Mouse (Mus musculus): Measurements from ENCODE around the gene Plxdc1. TPM values are rescaled to one million over a fixed set of nuclear protein-coding genes. Genes with fewer than 3 reads are reported as not detected.
A peak's percentile ranks its signal among the peaks of the same experiment; 100 is the strongest.

The Plxdc1 gene
- polyA plus RNA-seq, 1 experiment from 2014 or later = 0.38 TPM

DNA sequence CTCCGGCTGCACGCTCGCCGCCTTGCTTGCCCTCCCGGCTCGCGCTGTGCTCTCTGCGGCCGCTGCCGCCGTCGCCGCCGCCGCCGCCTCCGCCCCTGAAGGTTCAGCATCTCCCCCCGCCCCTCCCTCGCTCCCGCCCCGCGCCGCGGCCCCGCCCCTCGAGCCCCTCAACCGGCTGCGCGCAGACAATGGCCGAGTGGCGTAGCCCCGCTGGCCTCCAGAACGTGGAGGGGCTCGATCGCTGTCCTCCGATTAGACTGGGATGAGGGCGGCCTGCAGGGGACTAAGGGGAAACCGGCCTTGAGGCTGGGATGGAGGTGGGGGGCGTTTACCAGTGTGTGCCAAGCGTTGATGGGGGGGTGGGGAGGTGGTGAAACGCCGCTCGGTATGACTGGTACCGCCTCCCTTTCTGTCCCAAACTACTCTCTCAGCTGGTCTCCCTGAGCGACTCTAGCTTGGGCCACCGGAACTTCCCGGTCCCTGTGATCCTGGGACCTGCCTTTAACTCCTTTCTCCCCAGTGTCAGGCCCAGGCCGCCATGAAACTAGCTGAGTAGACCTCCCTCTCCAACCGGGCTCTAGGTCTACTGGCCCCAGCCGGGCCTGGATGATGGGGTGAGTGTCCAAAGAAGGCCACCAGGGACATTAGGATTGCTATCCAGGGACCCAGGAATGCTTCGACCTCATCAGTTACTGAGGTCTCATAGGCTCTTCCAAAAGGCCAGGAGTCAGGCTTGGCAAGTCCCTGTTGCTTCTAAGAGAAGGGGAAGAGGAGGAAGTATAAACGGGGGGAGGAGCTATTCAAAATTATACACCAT lies 36.5 kb upstream of the Plxdc1 start, which contains the start of gene Cacnb1:
Gene Cacnb1 (minus strand): TSS at position 480 of the 817 bp plus-strand sequence.
- H3K4me2 ChIP-seq (replicated peaks) = peak within 1 kb of the TSS; percentile 86
- peaks cover 6% of the 10 kb centered on the region for H3K36me3 ChIP-seq
- WGBS = 1% methylated on average over 52 of the region's 52 CpGs
- H3K9ac ChIP-seq (replicated peaks) = peak within 1 kb of the TSS; percentile 94
- H3K9me3 ChIP-seq = no peaks in the 10 kb centered on the region
- ATAC-seq = peak; percentile 38
- H3K4me1 ChIP-seq (replicated peaks) = peaks cover 62% of the 10 kb centered on the region
- H3K4me3 ChIP-seq (replicated peaks) = peak within 1 kb of the TSS; percentile 83
- H3K27me3 ChIP-seq = no peaks in the 10 kb centered on the region
- peak within 1 kb of the TSS; percentile 97 for H3K27ac ChIP-seq

DNA sequence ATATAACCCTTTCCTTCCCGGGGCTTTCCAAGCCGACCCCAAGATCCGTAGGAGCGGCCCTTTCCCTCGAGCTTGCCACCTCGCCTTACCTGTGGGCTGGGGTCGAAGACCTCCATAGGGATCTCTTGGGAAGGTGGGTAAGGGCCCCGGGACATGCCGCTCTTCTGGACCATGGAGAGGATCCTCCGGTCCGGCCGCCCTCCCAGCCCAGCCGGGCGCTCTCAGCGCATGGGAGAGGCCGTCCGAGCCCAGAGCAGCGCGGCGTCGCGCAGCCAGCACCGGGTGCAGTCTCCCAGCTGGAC lies 36.0 kb upstream of the Plxdc1 start:
- Histone ChIP-seq H3K9ac (replicated peaks) (peak overlapping the region; percentile 94), H3K27me3 (no peaks in the 10 kb centered on the region), H3K9me3 (no peaks in the 10 kb centered on the region), H3K27ac (peak overlapping the region; percentile 97), H3K4me1 (replicated peaks) (peaks cover 57% of the 10 kb centered on the region), H3K36me3 (peaks cover 12% of the 10 kb centered on the region), H3K4me2 (replicated peaks) (peak overlapping the region; percentile 86), H3K4me3 (replicated peaks) (peak overlapping the region; percentile 83)
- ATAC-seq = peak; percentile 40
- WGBS = 2% methylated on average over 23 of the region's 23 CpGs

DNA sequence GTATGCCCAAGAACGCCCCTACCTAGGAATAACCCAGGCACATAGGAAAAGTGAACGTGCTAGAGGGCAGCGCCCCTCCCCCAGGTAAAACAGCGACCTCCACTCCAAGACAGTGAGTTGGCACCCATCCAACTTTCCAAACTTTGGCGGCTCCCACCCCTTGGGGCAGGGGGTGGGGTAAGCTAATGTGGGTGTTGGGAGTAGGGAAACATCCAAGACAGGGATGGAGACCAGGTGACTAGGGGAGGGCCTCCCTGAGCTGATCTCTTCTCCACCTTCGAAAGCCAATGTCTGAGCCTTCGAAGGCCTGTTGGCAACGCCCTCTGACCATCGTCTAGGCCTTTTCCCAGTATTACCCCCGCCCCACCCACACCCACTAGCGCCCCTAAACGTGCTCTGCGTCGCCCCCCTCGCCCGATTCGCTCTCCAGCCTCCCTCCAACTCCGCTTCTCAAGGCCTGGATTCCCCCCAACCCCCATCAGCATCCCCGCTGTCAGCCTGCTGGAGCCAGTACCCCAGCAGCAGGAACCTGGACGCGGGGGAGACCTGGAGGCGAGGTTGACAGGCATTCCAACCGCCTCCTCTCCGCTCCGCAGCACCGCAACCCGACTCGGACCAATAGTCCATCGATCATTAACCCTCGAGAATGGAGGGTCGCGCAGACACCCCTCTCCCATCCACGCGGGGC lies 35.5 kb upstream of the Plxdc1 start:
- 3% methylated on average over 32 of the region's 34 CpGs for WGBS
- peaks cover 17% of the 10 kb centered on the region for H3K36me3 ChIP-seq
- peak overlapping the region; percentile 83 for H3K4me3 ChIP-seq (replicated peaks)
- H3K27ac ChIP-seq = peak overlapping the region; percentile 97
- H3K9ac ChIP-seq (replicated peaks) = peak overlapping the region; percentile 94
- peaks cover 57% of the 10 kb centered on the region for H3K4me1 ChIP-seq (replicated peaks)
- no peaks in the 10 kb centered on the region for H3K9me3 ChIP-seq
- H3K4me2 ChIP-seq (replicated peaks) = peak overlapping the region; percentile 86
- ATAC-seq = peak; percentile 21
- no peaks in the 10 kb centered on the region for H3K27me3 ChIP-seq

DNA sequence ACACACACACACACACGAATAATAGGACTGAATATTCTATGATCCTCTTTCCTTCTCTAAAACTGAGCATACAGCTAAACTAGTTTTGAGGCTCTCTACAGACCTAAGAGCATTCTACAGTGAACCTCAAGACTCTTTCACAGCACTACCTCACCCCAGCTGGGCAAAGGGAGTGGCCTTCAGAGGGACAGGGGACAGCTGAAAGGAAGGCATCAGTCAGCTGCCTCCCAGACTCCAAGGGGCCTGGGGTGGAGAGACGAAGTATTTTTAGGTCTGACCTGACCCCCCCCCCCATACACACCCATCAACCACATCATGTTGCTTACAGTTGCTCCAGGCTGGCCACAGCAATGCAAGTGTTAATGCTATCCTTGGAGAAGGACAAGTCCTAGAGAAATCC lies 34.9 kb upstream of the Plxdc1 start:
- peak overlapping the region; percentile 83 for H3K4me3 ChIP-seq (replicated peaks)
- H3K27ac ChIP-seq = peak overlapping the region; percentile 97; the same call in 1 of the 2 replicates
- H3K27me3 ChIP-seq = no peaks in the 10 kb centered on the region
- WGBS = 52% methylated on average over 2 of the region's 2 CpGs
- peaks cover 56% of the 10 kb centered on the region for H3K4me1 ChIP-seq (replicated peaks)
- peak overlapping the region; percentile 86 for H3K4me2 ChIP-seq (replicated peaks)
- peaks cover 23% of the 10 kb centered on the region for H3K36me3 ChIP-seq
- peak overlapping the region; percentile 94 for H3K9ac ChIP-seq (replicated peaks)
- ATAC-seq = no peak
- no peaks in the 10 kb centered on the region for H3K9me3 ChIP-seq

DNA sequence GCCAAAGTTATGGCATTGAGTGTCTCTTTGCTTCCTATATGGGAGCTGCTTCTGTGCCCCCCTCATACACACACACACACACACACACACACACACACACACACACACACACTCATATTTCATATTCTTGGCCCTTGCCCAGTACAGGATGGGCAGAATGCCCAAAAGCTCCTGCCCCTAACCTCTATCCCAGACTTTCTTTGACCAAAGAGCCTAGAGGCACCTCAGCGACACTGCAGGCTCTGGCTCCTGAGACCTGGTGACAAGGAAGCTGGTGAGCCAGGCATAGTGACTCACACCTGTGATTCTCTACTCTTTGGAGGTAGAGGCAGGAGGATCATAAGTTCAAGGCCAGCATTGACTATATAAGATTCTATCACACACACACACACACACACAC lies 34.5 kb upstream of the Plxdc1 start:
- WGBS = 56% methylated on average over 1 of the region's 1 CpGs
- Histone ChIP-seq H3K4me3 (replicated peaks) (peak overlapping the region; percentile 83), H3K36me3 (peaks cover 27% of the 10 kb centered on the region), H3K27me3 (no peaks in the 10 kb centered on the region), H3K4me2 (replicated peaks) (peak overlapping the region; percentile 86), H3K27ac (peak overlapping the region; percentile 87), H3K9me3 (no peaks in the 10 kb centered on the region), H3K9ac (replicated peaks) (peak overlapping the region; percentile 94), H3K4me1 (replicated peaks) (peaks cover 52% of the 10 kb centered on the region)
- no peak for ATAC-seq

DNA sequence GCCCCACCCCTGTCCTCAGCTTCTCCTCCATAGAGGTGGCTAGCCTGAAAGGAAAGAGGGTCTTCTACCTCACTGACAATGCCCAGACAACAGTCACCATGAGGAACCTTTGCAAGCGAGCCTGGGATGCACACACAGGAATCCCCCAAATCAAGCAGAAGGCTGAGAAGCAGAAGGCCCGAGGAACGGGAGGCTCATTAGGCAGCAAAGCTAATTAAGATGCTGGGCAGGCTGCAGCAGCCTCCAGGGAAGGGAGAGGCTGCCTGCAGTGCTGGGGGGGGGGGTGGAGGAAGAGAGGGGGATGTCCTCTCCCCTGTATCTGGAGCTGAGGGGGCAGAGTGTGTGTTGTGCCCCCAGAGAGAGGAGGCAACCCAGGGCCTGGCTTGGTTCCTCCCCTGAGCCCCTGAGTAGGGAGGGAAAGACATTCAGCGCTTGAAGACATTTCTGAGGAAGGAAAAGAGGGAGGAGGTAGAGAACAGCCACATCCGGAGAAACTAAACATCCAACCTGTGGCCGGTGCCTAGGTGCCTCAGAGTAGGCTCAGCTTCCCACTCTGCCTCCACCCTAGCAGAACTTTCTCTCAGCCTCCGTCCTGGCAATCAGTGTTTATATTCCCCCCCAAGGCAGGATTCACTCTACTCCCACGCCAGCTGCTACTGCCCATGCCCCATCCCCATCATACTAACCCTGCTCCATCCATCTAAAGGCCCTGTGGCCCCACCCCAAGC lies 33.8 kb upstream of the Plxdc1 start:
- Histone ChIP-seq H3K27me3 (no peaks in the 10 kb centered on the region), H3K4me3 (replicated peaks) (peak overlapping the region; percentile 83), H3K4me1 (replicated peaks) (peaks cover 50% of the 10 kb centered on the region), H3K4me2 (replicated peaks) (peak overlapping the region; percentile 86), H3K9ac (replicated peaks) (peak overlapping the region; percentile 94), H3K9me3 (no peaks in the 10 kb centered on the region), H3K27ac (peak overlapping the region; percentile 87), H3K36me3 (peaks cover 33% of the 10 kb centered on the region)
- ATAC-seq = 0 out of 2 replicates have a peak, but pooled peaks have one; percentile 5
- 27% methylated on average over 8 of the region's 8 CpGs for WGBS

DNA sequence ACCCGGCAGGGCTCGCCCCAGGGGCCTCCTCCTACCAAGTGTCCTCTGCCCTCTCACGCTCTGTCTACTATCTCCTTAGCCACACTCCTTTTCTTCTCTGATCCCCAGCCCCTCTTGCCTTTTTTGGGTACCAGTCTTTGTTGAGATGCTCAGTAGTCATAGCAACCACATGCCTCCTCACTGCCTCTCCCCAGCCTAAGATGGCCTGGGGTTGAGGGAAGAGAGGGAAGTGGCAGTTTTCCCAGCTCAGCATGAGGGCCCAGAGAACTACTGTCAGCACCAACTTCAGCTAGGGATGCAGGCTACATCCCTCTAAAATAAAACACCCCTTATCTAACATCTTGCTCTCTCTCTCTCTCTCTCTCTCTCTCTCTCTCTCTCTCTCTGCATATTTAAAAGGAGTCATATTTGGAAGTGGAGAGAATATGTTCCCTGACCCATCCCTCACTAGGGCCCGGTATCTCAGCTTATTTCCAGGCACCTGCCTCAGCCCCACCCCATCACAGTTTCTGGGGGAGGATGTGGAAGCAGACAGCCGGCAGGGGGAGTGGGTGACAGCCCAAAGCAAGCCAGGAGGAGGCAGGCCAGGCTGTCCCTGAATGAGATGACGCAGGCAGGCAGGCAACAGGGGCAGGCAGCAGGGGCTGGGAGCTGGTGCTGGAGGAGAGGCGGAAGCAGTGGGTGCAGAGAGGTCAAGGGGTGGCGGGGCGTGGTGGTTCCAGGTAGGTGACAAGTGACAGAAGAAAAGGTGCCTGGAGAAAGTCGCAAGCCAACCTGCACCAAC lies 32.8 kb upstream of the Plxdc1 start:
- Histone ChIP-seq H3K27me3 (no peaks in the 10 kb centered on the region), H3K9me3 (no peaks in the 10 kb centered on the region), H3K4me1 (replicated peaks) (peaks cover 50% of the 10 kb centered on the region), H3K9ac (replicated peaks) (peak overlapping the region; percentile 94), H3K36me3 (peaks cover 43% of the 10 kb centered on the region), H3K27ac (peak overlapping the region; percentile 87), H3K4me2 (replicated peaks) (peak overlapping the region; percentile 86), H3K4me3 (replicated peaks) (peak overlapping the region; percentile 83)
- ATAC-seq = no peak
- 21% methylated on average over 10 of the region's 10 CpGs for WGBS

DNA sequence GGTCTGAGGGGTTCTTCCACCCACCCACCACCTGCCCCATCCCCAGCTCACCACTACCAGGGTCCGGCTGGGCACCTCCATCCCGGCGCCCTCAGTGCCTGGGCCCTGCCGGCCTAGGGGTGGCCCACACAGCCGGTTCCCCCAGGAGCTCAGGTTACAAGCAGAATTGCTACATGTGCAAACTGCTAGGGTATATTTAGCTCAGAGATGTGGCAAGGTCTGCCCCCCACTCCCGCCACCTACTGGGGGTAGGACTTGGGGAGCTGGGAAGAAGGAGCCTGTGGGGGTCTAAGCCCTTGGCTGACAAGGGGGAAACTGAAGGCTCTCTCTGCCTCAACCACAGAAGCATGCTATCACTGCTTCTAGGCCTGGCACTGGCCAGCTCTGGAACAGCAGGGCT lies 32.0 kb upstream of the Plxdc1 start:
- Histone ChIP-seq H3K4me3 (replicated peaks) (no peak overlapping the region), H3K36me3 (peaks cover 50% of the 10 kb centered on the region), H3K4me2 (replicated peaks) (no peak overlapping the region), H3K27ac (peak overlapping the region; percentile 87; the same call in 1 of the 2 replicates), H3K4me1 (replicated peaks) (peaks cover 45% of the 10 kb centered on the region), H3K9me3 (no peaks in the 10 kb centered on the region), H3K27me3 (no peaks in the 10 kb centered on the region), H3K9ac (replicated peaks) (peak overlapping the region; percentile 17; the same call in 1 of the 2 replicates)
- WGBS = 66% methylated on average over 6 of the region's 6 CpGs
- no peak for ATAC-seq

DNA sequence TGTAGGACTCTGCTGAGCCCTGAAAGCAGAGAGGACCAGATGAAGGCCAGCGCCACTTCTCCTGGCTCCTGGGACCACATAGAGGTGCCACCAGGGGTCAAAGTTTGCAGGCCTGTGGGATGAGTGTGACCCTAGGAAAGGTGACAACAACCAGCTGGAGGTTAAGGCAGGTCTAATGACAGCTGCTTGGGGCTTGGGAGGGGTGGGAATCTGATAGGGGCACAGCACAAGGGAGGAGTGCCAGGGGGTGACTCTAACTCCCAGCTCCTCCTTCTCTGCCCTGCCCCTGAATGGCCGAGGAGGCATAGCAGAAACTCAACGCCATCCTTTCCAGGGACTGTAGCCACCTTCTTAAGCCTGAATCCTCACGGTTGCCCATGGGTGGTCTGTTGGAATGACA lies 30.6 kb upstream of the Plxdc1 start:
- H3K27me3 ChIP-seq = no peaks in the 10 kb centered on the region
- no peak overlapping the region for H3K4me2 ChIP-seq (replicated peaks)
- ATAC-seq = no peak
- no peaks in the 10 kb centered on the region for H3K9me3 ChIP-seq
- H3K9ac ChIP-seq (replicated peaks) = no peak overlapping the region
- peaks cover 43% of the 10 kb centered on the region for H3K4me1 ChIP-seq (replicated peaks)
- no peak overlapping the region for H3K27ac ChIP-seq
- H3K4me3 ChIP-seq (replicated peaks) = no peak overlapping the region
- peaks cover 63% of the 10 kb centered on the region for H3K36me3 ChIP-seq
- 79% methylated on average over 4 of the region's 4 CpGs for WGBS

DNA sequence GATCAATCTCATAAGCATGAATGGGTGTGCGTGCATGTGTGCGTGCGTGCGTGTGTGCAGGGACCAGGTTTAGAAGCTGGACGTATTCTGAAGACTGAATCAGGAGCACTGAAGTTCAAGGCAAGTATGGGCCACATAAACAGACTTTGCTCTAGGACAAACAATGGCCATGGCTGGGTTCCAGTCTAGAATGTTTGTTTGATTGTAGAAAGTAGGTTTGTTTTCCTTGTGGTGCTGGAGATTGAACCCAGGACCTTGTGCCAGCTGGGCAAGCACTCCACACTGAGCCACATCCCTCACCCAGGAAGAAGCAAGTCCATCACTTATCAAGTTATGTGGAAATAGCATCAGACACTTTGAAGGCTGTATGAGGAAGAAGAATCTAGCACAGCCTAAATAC lies 29.9 kb upstream of the Plxdc1 start:
- no peak overlapping the region for H3K4me3 ChIP-seq (replicated peaks)
- H3K4me1 ChIP-seq (replicated peaks) = peaks cover 37% of the 10 kb centered on the region
- H3K9me3 ChIP-seq = no peaks in the 10 kb centered on the region
- no peak overlapping the region for H3K27ac ChIP-seq
- WGBS = 94% methylated on average over 5 of the region's 5 CpGs
- no peak overlapping the region for H3K9ac ChIP-seq (replicated peaks)
- no peaks in the 10 kb centered on the region for H3K27me3 ChIP-seq
- no peak for ATAC-seq
- H3K36me3 ChIP-seq = peaks cover 69% of the 10 kb centered on the region
- no peak overlapping the region for H3K4me2 ChIP-seq (replicated peaks)

DNA sequence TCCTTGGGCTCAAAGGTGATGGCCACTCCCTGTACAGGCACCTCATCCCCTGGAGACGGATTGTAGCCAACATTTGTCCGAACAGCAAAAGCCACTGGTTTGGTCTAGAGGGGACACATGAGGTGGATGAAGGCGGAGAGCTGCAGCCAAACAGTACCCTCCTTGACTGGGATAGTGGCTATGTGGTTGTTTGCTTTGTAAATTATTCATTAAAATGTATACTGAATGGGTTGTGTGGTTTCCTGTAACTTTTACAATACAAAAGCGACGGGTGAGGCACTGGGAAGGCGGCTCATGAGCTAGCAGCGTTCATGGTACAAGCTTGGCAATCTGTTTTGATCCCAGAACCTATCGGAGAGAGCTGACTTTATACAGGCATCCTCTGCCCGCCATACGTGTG lies 26.6 kb upstream of the Plxdc1 start:
- no peak for ATAC-seq
- H3K27me3 ChIP-seq = no peaks in the 10 kb centered on the region

More for the DNA sequence above, 26.6 kb upstream of the Plxdc1 start:
- Histone ChIP-seq H3K4me1 (replicated peaks) (peaks cover 4% of the 10 kb centered on the region; the same call in 1 of the 2 replicates), H3K9me3 (no peaks in the 10 kb centered on the region), H3K4me3 (replicated peaks) (no peak overlapping the region), H3K36me3 (peaks cover 97% of the 10 kb centered on the region), H3K27ac (no peak overlapping the region), H3K9ac (replicated peaks) (no peak overlapping the region), H3K4me2 (replicated peaks) (no peak overlapping the region)
- 85% methylated on average over 10 of the region's 10 CpGs for WGBS
